In the genomic region with DNA sequence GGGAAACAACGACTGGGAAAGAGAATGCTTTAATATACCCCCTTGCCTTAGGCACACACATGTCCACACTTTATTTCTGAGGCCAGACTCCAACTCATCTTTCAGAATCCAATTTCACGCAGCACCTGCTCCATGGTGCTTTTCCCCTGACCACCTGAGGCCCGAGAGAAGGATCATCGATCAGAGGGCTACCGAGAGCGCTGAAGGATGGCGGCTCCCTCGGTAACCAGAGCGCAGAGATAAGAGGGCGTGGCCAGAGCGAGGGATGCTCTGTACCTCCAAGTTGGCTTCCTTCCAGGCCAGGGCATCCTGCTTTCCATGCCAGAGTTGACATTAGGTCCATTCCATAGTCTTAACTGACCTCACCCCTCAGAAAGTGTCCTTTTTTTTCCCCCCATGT, we compare ENCODE assay signal across 8 mouse cellular contexts. TPM values are rescaled to one million over a fixed set of nuclear protein-coding genes. Genes with fewer than 3 reads are reported as not detected.
DNase-seq lines count a peak whose midpoint lies in the region; ATAC-seq lines count a peak whose summit lies in the region.

No protein-coding gene starts in this region.

- peaks cover 10 to 30% of the 10 kb centered on the region in 2 experiments for H3K4me1 ChIP-seq in heart, embryonic 14.5 days (ENCODE audit: control insufficient read depth in 2 of 2, insufficient read depth in 2 of 2, low read length in 2 of 2)
- H3K4me1 ChIP-seq in brown adipose tissue, adult 24 weeks (ENCODE audit: control insufficient read depth, insufficient read depth, insufficient read length, low read length): no peaks in the 10 kb centered on the region; the same call in 1 of the 2 replicates
- peaks cover 11% of the 10 kb centered on the region for H3K4me1 ChIP-seq in hindbrain, embryonic 11.5 days (replicated peaks; ENCODE audit: control insufficient read depth, insufficient read depth, low read length)
- H3K4me1 ChIP-seq in midbrain, embryonic 12.5 days: peaks cover 46% of the 10 kb centered on the region

- peak overlapping the region; percentile 58 to 80 for H3K4me3 ChIP-seq in heart, embryonic 14.5 days (ENCODE audit: control insufficient read depth in 1 of 2, insufficient read depth in 1 of 2, low read depth in 1 of 2, low read length in 2 of 2)
- H3K4me3 ChIP-seq in brown adipose tissue, adult 24 weeks (ENCODE audit: insufficient read depth, low read depth, low read length): peak overlapping the region; percentile 46; the same call in 1 of the 2 replicates
- H3K4me3 ChIP-seq in hindbrain, embryonic 11.5 days (ENCODE audit: low read depth, low read length): peak overlapping the region; percentile 79
- H3K4me3 ChIP-seq in midbrain, embryonic 12.5 days: peak overlapping the region; percentile 75

- peaks cover 4% of the 10 kb centered on the region; the same call in 1 of the 2 replicates for H3K27me3 ChIP-seq in heart, embryonic 14.5 days (ENCODE audit: control insufficient read depth, insufficient read depth, low read length)
- H3K27me3 ChIP-seq in hindbrain, embryonic 11.5 days (ENCODE audit: control insufficient read depth, insufficient read depth, low read length): no peaks in the 10 kb centered on the region
- H3K27me3 ChIP-seq in midbrain, embryonic 12.5 days: 0 out of 2 replicates have a peak, but pooled peaks cover 3% of the 10 kb centered on the region

- H3K27ac ChIP-seq in heart, embryonic 14.5 days (replicated peaks in 1 of 2; ENCODE audit: control insufficient read depth in 1 of 2, insufficient read depth in 1 of 2, low read depth in 2 of 2, low read length in 2 of 2): peak overlapping the region; percentile 56 to 92; a peak in 3 of 4 replicates
- H3K27ac ChIP-seq in brown adipose tissue, adult 24 weeks (replicated peaks; ENCODE audit: low read depth, low read length): no peak overlapping the region
- peak overlapping the region; percentile 100 for H3K27ac ChIP-seq in hindbrain, embryonic 11.5 days (ENCODE audit: low read depth, low read length)
- H3K27ac ChIP-seq in midbrain, embryonic 12.5 days (replicated peaks): peak overlapping the region; percentile 100

- DNase-seq in heart, postnatal 4 days: no peak
- DNase-seq in hindbrain, embryonic 11.5 days (ENCODE audit: low spot score): no peak
- DNase-seq in urinary bladder, postnatal 25 days (ENCODE audit: low spot score): no peak
- no peak for DNase-seq in left cerebral cortex, adult 9 months (ENCODE audit: low spot score in 2 of 2)

- no peaks in the 10 kb centered on the region for H3K36me3 ChIP-seq in heart, embryonic 14.5 days (ENCODE audit: control insufficient read depth, insufficient read depth, low read length)
- no peaks in the 10 kb centered on the region for H3K36me3 ChIP-seq in hindbrain, embryonic 11.5 days (ENCODE audit: control insufficient read depth, insufficient read depth, low read length)
- H3K36me3 ChIP-seq in midbrain, embryonic 12.5 days: no peaks in the 10 kb centered on the region

- under 1% methylated on average over 11 of the region's 11 CpGs for WGBS in heart, embryonic 14.5 days
- 1% methylated on average over 11 of the region's 11 CpGs for WGBS in hindbrain, embryonic 11.5 days
- WGBS in midbrain, embryonic 12.5 days: under 1% methylated on average over 11 of the region's 11 CpGs

- peak overlapping the region; percentile 82 for H3K9ac ChIP-seq in heart, embryonic 14.5 days (ENCODE audit: low read length)
- H3K9ac ChIP-seq in hindbrain, embryonic 11.5 days (ENCODE audit: low read depth, low read length): peak overlapping the region; percentile 97
- H3K9ac ChIP-seq in midbrain, embryonic 12.5 days (replicated peaks): peak overlapping the region; percentile 96

- H3K4me2 ChIP-seq in heart, embryonic 14.5 days (ENCODE audit: low read length): peak overlapping the region; percentile 75
- peak overlapping the region; percentile 85 for H3K4me2 ChIP-seq in hindbrain, embryonic 11.5 days (replicated peaks; ENCODE audit: low read depth, low read length)
- peak overlapping the region; percentile 71 for H3K4me2 ChIP-seq in midbrain, embryonic 12.5 days (replicated peaks)

- no peak for ATAC-seq in heart, embryonic 14.5 days (ENCODE audit: insufficient number of reproducible peaks, insufficient read depth, low FRiP score, low read depth)
- ATAC-seq in hindbrain, embryonic 11.5 days (ENCODE audit: low FRiP score): peak; percentile 74
- ATAC-seq in midbrain, embryonic 12.5 days (ENCODE audit: low FRiP score, low read depth): no peak; the same call in 1 of the 2 replicates
- no peak for ATAC-seq in activated CD4-positive, CD25-positive, alpha-beta regulatory T cell, adult 4 months

- H3K9me3 ChIP-seq in heart, embryonic 14.5 days (ENCODE audit: control insufficient read depth, low read length): no peaks in the 10 kb centered on the region
- no peaks in the 10 kb centered on the region for H3K9me3 ChIP-seq in hindbrain, embryonic 11.5 days (ENCODE audit: control insufficient read depth, low read length)
- H3K9me3 ChIP-seq in midbrain, embryonic 12.5 days: no peaks in the 10 kb centered on the region

RNA-seq across cellular contexts. Expression of gene Spsb4, which starts 0.6 kb away (rescaled TPM):
- polyA plus RNA-seq in heart, embryonic 14.5 days (2014; fragmentation: Nextera tagmentation; extraction: Ambion mirVana): 41.9 and 46.3 TPM in 2 replicates
- 10 to 100 TPM; 30.4 to 34.6 TPM for total RNA-seq in heart, postnatal 4 days (2021)
- polyA plus RNA-seq in brown adipose tissue, adult 24 weeks (2012; ENCODE audit: insufficient read depth, insufficient read length, missing spikeins): not detected in 2 replicates
- polyA plus RNA-seq in hindbrain, embryonic 11.5 days (2014; fragmentation: Nextera tagmentation; extraction: Ambion mirVana): 85.4 and 99.3 TPM in 2 replicates
- 122 and 126 TPM in 2 replicates for polyA plus RNA-seq in midbrain, embryonic 12.5 days (2016; fragmentation: Nextera tagmentation; extraction: Ambion mirVana)
- under 1 TPM in 1 of 2 experiments, not detected in 1; 0.22 TPM for polyA plus RNA-seq in activated CD4-positive, CD25-positive, alpha-beta regulatory T cell, adult 4 months (2017; shearing (Covaris generic))

Comparison
In these comparisons a context has a peak if more than half of its experiments do, and no peak if none do; other contexts are left out.
1. RNA of gene Spsb4, which starts 0.6 kb away (polyA plus RNA-seq): 122 to 126 TPM in midbrain, embryonic 12.5 days, 85.4 to 99.3 TPM in hindbrain, embryonic 11.5 days and 41.9 to 46.3 TPM in heart, embryonic 14.5 days; 0.22 TPM in activated CD4-positive, CD25-positive, alpha-beta regulatory T cell, adult 4 months and not detected in brown adipose tissue, adult 24 weeks; every median in the first group is over 10 times any median in the second.
2. Peak in every context shown above with its lines, with median percentiles within 50 percentile points of each other: H3K4me2 ChIP-seq, H3K4me3 ChIP-seq and H3K9ac ChIP-seq.